Mouse (Mus musculus) heart, adult 11 months (tissue): Measurements from ENCODE around the gene Lrrc4c.

Experiments used
- DNase-seq: peaks from one replicate; pipeline ENCODE4 v3.0.0; 2022

Gene Lrrc4c

DNA sequence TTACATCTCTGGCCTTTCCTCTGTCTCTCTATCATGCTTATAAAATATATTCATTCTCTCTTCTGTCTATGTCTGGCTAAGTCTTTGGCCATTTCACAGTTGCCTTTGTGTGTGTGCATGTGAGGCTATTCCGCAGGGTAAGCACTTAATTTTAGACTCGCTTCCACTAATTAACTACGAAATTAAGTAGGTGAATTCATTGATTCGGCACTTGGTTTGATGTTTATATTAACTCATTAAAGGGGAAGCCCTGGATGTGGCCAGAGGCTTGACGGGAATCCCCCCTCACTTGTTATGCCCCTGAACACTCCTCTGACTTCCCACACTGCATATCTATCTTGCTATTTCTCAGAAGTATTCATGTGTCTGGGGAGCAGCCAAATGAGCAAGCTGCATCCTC is 1169.6 kb downstream of the Lrrc4c start:
- peak; percentile 61 for DNase-seq

- DNase-seq: no peak
Measured at GRCm38 (mm10) chr2:97497069-97497468, 1179.1 kb downstream of the Lrrc4c start.

GRCm38 (mm10) chr2:97502501-97502900 is 1184.5 kb downstream of the Lrrc4c start:
- DNase-seq: no peak

- no peak for DNase-seq
Measured at GRCm38 (mm10) chr2:97504902-97505301, 1186.9 kb downstream of the Lrrc4c start.

DNA sequence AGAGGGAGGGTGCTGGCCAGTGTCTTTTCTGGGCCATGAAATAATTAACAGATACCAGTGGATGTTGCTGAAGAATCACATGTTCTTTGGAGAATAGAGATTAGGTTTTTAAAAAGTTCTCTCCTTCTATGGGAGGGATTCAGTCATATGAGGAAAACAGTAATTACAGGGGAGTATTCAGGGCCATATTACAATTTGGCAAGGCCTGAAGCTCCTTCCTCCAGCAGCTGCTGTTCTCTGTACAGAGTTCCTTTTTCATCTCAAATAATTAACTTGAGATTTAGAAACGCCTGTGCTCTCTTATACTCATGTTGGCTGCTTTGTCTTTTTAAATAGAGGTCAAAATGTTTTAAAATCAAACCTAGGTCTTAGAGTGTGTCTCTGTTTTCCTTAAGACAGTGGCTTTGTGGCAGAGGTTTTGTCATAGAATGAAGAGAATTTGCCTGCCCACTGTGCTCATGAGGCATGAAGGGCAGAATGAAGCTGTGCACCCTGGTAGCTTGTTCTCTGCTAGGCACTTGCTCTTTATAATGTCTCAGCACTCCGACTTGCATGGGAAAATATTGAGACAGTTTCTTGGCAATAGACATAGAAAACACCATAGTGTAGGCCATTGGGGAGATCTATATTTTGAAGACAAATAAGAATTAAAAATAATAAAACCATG is 1206.4 kb downstream of the Lrrc4c start:
- no peak for DNase-seq

DNA sequence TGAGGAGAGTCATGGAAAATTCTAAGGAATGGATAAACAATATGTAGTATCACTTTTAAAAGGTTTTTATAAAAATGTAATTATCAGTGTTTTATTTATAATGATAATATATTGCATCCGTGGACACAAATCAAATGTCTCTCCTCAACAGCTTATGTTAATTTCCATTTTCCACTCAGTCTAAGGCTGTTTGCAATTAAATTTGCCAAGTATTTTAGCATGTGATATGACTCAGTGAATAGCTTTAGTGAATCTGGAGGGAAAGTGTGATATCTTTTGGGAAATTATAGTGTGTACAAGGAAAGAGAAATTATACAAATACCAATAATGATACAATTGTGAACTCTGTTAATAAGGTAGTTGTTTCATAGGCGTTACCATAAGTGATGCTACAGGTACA is 1207.1 kb downstream of the Lrrc4c start:
- DNase-seq: no peak

DNA sequence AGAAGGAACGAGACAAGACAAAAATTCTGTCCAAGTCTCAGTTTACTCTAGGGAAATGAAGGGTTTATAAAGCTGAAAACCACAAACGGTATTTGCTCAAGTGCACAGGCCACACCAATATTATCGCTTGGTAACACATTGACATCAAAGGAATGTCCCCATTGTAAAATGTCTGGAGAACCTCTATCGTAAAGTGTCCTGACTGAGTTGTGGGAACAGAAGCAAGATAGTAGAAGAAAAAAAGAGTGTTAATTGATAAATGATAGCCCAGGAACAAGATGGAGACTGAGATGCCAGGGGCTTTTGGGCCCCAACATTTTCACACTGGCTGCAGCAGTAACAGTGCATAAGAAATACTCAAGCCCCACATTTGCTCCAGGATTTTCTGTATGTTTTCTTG is 1212.7 kb downstream of the Lrrc4c start:
- DNase-seq: no peak

DNA sequence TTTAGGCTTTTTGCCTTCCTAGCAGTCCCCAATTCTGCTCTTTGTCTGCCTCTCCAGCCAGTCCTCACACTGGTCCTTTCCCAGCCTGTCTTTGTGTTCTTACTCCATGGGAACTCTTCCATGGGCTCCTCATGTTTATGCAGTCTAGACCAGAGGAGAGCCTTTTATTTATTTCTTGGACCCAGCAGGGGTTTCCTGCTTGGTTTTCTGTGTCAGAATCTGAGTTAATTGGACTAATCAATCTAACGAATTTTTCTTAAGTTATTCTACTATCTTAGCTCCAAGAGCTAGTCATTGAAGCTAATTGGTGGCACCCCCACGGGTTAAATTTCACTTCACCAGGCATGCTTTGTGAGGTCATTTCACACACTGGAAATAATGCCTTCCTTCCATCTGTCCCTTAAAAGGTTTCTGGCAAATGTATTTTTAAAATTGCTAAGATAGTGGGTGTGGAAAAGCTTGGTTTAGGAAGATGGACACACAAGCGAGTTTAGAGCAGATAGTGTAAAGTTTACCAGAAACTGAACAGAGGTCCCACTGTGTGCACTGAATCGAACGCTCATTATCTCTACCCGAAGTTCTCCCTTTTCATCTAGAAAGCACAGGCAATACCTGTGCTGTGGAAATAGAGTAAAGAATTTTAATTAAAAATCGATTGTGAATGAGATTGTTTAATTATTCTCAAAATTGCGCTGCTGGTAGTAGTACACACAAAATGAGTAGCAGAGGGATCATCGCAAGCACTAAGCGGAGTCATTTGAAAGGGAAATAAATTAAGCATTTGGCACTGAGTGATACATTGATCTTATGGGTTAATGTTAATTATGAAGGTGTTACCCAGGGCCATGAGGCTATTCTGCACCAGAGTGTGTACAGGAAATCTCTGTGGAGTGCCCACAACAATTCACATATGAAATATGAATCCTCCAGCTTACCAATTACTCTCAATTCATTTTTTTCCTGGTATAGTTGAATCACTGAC is 1226.0 kb downstream of the Lrrc4c start:
- no peak for DNase-seq

- no peak for DNase-seq
Measured at GRCm38 (mm10) chr2:97544673-97545071, 1226.7 kb downstream of the Lrrc4c start.

- DNase-seq: no peak
Measured at GRCm38 (mm10) chr2:97545946-97546345, 1228.0 kb downstream of the Lrrc4c start.

DNA sequence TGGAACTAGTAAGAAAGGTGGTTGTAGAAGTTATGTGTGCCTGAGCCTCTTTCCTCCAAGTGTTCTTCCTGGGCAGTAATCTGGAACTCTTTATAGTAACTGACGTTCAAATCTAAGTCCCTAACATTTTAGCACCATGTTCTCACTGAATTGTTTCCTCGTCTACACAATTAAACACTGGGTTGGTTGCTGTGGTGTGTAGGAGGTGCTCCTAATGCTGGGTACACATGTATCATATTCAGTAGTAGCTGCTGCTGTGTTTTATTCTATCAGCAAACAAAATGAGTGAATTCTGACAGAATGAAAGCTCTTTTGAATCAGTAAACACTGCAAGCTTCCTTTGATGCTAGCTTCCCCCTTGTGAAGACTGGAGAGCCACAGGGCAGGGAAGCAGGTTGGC is 1246.5 kb downstream of the Lrrc4c start:
- no peak for DNase-seq

- no peak for DNase-seq
Measured at GRCm38 (mm10) chr2:97568954-97569353, 1251.0 kb downstream of the Lrrc4c start.

GRCm38 (mm10) chr2:97574921-97575320 is 1257.0 kb downstream of the Lrrc4c start:
- no peak for DNase-seq

DNA sequence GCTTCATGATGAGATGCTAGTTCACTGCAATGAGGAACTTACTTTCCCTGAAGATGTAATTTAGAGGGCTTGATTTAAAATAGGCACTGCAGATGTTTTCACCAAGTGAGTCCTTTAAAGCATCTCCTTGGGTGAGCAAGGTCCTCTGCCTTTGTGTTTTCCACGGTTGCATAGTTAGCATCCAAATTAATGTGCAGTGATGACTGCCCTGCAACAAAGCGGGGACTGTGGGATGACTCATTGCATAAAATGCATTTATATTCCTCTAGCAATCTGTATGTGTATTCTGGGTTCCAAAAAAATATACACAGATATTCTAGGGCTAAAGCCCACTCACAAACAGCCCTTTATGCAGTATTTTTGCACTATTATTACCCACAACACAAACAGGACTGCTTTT is 1263.2 kb downstream of the Lrrc4c start:
- DNase-seq: no peak

GRCm38 (mm10) chr2:97586322-97586721 is 1268.4 kb downstream of the Lrrc4c start:
- DNase-seq: no peak

- DNase-seq: no peak
Measured at GRCm38 (mm10) chr2:97590563-97590962, 1272.6 kb downstream of the Lrrc4c start.

DNA sequence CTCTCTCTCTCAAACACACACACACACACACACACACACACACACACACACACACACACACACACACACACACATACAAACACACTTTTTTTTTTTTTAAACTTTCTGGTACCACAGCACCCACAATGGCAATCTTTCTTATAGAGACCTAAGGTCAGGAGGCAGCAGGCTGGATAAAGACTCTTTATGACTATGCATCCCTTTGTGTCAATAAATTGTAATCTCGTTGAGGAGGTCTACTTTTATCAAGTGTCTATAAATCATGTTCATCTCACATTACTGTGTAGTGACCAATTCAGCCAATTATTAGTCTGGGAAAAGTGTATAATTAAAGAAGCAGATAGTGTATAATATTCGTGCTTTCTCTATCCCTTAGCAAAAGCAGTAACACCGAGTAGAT is 1286.2 kb downstream of the Lrrc4c start:
- no peak for DNase-seq

DNA sequence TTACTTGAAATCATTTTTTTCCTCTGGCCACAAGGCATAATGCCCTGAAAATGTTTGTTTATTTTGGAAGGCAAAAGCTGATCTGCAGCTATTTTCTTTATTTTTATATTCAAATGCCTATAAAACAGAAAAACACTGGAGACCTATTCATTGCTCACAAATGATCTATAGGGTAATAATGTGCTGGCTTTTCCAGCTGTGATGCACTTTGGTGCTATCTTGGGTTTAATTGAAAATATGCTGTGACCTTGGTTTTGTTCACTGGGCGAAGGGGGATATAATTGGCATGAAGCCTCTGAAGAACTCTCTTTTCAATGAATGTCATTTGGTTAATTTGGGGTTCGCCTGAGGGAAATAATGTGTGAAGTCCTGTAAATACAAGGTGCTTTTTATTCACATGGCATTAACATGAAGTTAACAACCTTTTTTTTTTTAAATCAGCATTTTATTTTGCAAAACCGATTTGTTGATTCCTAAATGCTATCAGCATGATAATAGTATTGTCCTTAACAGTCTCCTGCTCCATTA is 1286.8 kb downstream of the Lrrc4c start:
- DNase-seq: no peak

DNA sequence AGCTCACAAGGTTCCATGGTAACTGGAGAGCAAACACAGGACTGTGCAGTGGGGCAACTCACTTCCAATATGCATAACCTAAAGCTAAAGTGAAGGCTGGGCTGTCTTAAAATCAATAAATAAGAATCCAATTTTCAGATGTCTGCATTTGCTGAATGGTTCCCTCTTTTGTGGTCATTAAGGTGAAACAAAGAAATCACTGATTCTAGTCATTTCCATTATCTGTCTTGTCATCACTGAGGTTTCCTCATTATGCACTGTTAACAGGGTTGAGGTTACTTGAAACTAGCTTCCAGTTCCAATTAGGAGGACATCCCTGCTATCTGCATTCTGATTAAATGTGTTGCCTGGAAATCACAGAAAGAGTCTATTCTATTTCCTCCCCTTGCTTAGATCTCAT is 1291.5 kb downstream of the Lrrc4c start:
- DNase-seq: no peak

DNA sequence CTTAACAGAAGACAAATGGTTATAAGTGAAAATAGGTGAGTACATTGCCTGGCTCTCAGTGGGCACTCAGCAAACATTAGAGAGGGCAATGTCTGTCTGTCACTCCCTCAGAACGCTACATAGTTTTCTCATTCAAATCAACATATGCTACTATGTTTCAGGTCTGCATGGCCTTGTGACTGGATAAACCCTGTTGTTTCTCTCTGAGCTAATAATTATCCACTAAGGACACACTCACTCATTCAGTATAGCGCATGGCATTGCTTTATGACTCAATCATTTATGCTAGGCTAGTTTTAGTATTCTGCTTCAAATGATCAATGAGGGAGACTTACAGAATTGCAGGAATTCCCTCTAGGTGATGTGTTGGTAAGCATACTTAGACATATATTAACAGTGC is 1292.6 kb downstream of the Lrrc4c start:
- no peak for DNase-seq

DNA sequence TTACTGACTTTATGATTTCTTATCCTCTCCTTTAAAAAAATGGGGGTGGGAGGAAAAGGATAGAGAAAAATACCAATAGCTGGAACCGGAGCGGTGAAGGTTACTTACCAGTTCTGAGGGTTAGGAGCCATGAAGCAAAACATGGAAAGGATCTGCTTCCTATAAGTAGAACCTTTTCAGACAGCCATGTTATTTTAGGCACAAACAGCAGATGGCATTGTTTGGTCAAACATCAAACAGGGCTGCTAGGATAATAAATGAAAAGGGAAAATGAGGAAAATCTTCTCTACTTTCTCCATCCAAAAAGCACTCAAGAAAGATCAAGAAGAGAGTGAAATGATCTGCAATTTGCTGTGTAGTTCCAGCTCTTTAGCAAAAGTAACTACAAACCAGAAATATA is 1296.8 kb downstream of the Lrrc4c start:
- no peak for DNase-seq

DNA sequence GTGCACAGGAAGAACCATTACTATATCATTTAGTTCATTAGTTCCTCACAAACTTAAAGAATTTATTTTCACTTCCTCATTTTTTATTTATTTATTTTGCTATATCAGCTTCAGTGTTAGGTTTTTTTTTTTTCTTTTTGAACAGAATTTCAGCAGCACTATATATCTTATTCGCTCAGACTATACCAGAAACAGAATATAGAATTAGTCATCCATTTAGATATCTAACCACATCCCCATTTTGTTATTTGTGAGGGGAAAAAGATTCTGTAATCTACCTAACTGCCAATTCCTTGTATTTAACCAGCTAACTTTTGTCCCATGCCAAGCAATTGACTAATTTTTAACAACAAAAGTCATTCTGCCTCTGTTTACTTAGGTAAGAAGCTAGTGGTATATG is 1300.6 kb downstream of the Lrrc4c start:
- no peak for DNase-seq

GRCm38 (mm10) chr2:97639941-97640340 is 1322.0 kb downstream of the Lrrc4c start:
- DNase-seq: no peak

- no peak for DNase-seq
Measured at GRCm38 (mm10) chr2:97641661-97642060, 1323.7 kb downstream of the Lrrc4c start.
